In the genomic region with DNA sequence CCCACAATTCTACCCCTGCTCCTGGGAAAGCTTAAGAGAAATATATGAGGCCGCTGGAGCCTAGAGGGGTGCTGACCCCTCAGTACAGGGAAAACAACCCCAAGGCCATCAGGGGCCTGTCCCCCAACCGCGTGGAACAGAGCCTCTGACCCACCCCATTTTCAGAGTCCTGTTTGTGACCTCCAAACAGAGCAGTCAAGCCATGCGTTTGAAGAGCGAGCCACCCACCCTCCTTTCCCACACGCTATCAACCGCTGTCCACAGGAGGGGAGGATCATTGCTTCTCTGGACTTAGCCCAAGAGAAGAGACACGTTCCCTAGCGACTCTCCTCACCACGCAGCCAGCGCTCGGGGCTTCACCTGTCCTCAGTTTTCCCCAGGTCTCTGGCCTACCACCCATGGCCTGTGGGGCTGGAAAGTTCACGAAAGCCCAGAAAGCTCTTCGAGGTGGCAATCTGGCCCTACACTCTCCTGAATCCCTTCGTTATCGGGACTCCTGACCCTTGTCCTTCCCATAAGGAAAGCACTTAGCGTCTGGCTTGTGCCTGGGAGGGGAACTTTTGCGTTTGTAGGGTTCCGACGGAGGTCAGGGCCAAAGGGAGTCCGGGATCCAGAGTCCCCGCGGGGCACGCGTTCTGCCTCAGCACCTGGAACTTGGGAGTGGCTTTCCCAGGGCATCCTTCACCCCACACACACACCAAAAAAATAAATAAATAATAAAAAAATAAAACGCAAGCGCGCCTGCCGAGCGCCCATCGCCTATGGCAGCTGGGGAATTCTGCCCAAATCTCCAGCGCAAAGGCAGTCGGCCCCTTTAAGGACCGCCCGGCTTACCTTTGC, we compare ENCODE assay signal across 1 mouse cellular context.
TF ChIP-seq lines count a peak whose summit lies in the region.

No protein-coding gene starts in this region.

TF ChIP-seq in MEL, 35 proteins besides CTCF, POLR2A, EP300 and RAD21 (continued from another document):
- TF ChIP-seq BHLHE40 (IDR thresholded peaks at IDR 0.05; ENCODE audit: borderline replicate concordance, low read depth, low read length) (no peak), SMC3 (IDR thresholded peaks at IDR 0.05; ENCODE audit: low read depth, low read length) (no peak), MYC (IDR thresholded peaks at IDR 0.05; ENCODE audit: low read depth, low read length) (no peak), USF1 (IDR thresholded peaks at IDR 0.05; ENCODE audit: low read depth, low read length) (no peak), TCF12 (IDR thresholded peaks at IDR 0.05; ENCODE audit: low read depth, low read length) (no peak), MAX (IDR thresholded peaks at IDR 0.05; ENCODE audit: low read length) (no peak), POLR2AphosphoS2 (IDR thresholded peaks at IDR 0.05; ENCODE audit: low read length) (no peak), JUND (IDR thresholded peaks at IDR 0.05; ENCODE audit: low read depth, low read length) (no peak)
TF ChIP-seq in MEL: peak in this region for 0.
